Mouse (Mus musculus) urinary bladder, postnatal 25 days (tissue): Measurements from ENCODE around the gene Ganc.

Source experiments
- DNase-seq: peaks from one replicate; pipeline ENCODE4 v3.0.0; 2022; ENCODE audit warnings: low spot score

The Ganc gene

DNA sequence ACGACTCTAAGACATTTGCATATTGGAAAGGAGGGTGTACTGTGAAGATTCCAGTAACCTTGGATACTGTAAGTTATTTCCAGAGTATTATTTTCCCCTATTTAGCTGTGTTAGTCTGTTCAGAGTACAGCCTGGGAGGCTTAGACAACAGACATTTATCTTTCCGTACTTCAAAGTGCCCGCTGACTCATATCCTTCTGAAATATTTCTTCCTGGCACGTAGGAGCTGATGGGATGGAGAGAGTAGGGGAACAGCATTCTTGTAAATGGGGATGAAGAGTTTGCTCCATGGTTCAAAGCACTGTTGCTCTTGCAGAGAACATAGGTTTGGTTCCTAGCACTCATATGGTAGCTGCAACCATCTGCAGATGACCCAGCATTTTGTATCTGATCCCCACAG is 48.9 kb downstream of the Ganc start:
- DNase-seq, result no peak

DNA sequence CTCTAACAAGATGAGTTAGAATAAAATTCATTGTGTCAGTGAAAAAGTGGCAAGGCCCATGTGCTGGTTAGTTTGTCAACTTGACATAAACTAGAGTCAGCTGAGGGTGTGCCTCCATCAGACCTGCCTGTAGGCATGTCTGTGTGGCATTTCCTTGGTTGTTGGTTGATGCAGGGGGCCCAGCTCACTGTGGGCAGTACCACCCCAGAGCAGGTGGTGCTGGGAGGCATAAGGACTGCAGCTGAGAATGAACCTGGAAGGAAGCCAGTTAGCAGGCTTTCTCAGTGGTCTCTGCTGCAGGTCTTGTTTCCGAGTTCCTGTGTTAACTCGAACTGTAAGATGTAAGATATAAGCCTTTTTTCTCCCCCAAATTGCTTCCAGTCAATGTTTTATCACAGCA is 51.3 kb downstream of the Ganc start:
- DNase-seq, result no peak

DNA sequence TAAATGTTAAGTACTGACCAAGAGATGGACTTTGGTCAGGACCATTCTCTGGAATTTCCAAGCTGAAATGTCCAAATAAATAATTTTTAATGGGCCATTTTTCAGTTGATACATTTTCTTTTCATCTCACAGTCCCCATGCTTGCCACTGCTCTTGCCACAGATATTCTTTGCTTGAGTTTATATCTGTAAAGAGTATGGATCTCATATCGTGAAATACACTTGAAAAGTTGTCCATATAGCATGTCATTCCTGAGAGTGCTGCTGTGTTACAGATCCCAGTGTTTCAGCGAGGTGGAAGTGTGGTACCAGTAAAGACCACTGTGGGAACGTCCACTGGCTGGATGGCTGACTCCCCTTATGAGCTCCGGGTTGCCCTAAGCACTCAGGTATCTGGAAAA is 52.0 kb downstream of the Ganc start, which contains the start of gene Capn3:
TSS of gene Capn3 (plus strand) at position 301 of the 400 bp plus-strand sequence.
- no peak for DNase-seq

DNA sequence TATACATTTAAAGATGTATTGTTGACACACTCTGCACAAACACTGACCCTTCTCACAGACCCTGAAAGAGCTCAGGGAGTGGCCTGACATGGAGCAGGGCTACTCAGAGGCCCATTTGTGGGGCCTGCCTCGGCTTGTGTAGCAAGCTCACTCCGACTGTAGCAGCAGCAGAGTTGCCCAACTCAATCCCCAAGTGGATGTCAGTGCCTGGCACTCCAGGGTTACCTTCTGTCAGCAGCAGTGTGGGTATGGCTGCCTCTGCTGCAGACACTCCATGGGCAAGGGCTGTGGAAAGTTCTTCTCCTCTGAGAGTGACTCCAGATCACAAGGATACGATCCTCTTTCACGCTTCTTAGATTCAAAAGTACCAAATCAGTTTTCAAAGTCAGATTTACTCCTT is 56.5 kb downstream of the Ganc start:
- no peak for DNase-seq

DNA sequence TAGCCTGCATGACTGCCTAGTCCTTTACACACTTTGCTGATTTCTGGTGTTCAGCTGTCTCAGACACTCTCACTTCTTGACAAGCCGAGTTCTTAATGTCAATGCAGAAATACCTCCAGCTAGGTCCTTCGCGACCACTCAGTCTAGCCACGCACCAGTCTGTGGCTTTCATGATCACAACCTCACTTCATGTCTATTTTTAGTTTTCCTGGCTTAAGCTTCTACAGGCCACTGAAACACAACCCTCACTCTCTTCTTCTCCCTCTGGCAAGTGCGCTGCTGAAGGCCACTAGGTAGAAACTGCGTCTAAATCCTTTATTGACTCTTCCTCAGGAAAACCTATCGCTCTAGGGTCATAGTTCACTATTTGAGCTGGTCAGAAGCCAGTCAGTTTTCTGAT is 59.6 kb downstream of the Ganc start:
- no peak for DNase-seq

DNA sequence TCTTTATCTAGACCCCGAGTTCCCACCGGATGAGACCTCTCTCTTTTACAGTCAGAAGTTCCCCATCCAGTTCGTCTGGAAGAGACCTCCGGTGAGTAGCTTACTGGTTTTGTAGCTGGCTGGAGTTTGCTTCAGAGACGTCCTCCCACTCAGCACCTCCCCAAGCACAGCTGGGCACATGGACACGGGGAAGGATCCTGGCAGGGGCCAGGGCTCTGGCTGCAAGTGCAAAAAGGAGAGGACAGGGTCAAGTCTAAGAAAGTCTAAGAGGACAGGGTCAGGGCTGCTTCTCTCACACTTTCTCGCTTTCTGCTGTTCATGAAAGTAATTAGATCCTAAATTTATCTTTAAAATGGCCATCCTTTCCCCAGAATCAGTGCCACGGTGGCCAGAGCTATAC is 60.4 kb downstream of the Ganc start:
- no peak for DNase-seq

DNA sequence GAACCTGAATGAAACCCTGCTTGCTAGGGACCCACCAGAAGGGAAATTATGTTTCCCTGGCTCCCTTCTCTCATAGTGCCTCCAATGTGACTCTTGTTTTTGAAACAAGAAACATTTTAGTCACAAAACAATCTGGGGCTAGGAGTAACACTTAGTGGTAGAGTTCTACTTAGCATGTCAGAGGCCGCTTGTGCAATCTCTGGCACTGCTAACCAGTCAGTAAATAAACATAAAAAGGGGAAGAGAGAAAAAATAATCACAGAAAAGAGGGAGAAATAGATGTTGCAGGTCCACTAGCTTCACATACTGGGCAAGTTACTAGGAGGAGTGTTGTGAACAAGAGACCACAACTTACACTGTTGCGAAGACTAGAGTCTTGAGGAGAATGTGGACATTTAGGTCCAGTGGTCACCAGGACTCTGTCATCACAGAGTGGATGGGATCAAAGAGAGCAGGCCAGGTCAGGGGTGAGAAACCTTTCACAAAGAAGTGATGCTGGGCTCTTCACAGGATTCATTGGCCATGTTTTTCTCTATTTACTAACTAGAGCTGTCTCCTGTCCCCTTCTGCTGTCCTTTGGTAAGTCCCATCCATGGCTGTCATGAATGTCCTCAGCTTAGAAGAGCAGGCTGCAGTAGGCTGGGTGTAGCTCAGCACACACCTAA is 61.2 kb downstream of the Ganc start:
- no peak for DNase-seq

DNA sequence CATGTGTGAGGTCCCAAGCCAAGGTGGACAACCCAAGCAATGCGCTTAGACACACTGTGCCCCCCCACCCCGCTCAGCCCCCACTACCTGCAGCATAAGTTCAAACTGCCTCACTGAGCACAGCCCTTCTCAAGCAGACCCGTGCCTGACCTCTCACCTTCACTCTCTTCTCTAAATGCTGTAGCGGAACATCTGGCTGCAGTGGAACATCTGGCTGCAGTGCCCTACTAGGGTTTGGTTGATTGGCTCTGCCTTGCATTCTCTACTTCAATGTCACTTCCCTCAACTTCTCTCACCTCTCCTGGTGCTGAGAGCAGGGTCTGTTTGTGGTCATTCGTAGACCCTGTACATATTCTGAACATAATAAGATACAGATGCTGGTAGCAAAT is 61.7 kb downstream of the Ganc start:
- no peak for DNase-seq

DNA sequence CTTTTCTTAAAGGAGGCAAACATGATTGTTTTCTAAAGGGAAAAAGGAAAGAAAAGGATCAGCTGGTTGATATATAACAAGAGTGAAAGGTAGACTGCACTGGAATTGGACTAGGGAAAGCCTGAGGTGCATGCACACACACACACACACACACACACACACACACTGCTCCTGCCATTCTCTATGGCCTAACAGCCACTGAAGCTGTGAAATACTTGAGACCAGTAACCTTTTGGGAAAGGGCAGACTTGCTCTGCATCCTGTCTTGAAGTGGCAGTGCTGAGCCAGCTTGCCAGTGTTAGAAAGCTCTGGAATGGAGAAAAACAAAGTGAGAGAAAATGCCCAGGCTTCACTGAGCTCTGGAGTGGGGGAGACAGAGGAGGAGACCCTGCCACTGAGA is 64.3 kb downstream of the Ganc start:
- DNase-seq, result no peak

DNA sequence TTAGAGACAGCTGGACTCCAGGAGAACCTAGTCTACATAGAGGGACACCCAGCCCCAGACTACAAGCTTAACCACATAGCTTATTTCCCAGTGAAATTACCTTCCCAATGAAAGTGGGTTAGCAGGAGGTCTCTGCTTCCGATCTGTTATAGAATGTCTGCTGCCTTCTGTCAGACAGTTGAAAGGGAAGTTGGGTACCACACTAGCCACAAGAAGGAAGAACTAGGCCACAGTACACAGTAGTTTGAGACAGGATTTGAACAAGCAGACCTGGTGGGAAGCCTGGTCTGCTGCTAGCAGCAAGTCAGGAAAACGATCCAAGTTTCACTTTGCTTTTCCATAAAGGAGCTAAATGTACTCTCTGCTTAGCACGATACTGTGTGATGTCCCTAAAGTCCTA is 65.5 kb downstream of the Ganc start:
- DNase-seq, result no peak

DNA sequence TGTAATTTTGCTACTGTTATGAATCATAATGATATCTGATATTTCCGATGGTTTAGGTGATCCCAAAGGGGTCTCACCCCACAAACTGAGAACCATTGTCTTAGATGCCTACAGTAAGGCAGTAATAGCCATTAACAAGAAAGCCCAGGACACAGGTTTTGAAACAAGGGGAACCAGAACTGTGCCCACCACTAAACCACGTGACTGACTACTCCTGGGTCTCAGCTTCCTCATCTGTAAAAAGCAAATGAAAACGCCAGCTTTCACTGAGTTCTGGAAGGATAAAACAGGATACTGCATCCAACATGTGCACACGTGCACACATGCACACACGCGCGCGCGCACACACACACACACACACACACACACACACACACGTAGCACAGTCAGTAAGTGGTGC is 66.0 kb downstream of the Ganc start:
- DNase-seq, result no peak

DNA sequence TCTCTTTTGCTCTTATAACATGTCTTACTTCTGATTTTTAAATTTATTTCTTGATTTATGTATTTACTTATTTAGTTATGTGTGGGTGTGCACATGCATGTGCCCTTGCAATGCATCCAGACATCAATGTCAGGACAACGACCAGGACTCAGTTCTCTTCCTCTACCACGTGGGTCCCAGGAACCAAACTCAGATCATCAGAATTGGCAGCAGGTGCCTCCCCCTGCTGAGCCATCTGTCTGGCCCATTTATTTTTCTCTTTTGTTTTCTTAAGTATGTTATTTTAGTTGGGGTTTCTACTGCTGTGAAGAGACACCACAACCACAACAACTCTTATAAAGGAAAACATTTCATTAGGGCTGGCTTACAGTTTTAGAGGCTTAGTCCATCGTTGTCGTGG is 67.2 kb downstream of the Ganc start:
- no peak for DNase-seq

DNA sequence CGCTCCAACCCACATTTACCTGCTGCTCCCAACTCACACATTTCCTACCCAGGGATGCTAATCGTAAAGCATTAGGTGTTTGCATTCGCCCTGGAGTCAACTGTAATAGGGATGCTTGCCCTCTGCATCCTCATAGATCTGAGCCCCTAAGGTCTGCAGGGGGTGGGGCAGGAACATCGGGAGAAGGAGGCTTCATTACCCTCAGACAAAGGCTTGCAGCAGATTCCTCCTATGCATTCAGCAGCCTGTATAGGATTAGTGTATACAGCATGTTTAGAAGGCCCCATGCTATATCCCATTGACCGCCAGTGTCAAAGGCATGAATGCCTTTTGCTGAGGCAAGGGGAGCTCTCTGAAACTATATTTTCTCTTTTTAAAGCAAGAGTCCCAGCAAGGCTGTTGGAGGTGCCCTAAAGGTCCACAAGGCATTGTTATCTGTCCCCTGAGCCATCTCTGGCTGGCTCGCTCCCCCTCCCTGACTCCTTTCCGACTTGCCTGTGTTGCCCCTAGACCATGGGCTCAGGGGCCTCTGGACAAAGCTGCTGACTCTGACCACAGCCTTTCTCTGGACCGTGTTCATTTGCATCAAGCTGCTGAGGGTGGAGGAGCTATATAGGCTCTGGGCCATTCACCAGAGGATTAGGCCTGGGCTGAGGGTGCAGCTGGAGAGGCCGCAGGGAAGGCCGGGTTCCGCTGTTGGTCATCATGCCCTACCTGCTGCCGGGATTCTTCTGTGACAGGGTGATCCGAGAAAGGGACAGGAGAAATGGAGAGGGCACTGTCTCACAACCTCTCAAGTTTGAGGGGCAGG is 72.8 kb downstream of the Ganc start:
- no peak for DNase-seq

DNA sequence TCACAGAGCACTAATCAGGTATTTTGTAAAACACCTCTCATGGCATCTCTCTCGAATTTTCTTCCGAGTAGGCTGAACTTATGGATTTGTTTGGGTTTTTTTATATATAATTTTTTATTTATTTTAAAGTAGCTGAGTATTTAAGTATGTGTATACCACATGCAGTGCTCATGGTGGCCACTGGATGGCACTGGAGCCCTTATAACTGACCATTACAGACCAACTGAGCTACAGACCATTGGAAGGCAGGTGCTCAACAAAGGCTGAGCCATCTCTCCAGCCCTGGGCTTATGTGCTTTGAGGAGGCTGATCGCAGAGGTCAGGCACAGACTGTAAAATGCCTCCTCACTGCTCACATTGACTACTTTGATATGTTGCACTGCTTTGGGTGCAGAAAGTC is 74.9 kb downstream of the Ganc start:
- peak; percentile 64 for DNase-seq

DNA sequence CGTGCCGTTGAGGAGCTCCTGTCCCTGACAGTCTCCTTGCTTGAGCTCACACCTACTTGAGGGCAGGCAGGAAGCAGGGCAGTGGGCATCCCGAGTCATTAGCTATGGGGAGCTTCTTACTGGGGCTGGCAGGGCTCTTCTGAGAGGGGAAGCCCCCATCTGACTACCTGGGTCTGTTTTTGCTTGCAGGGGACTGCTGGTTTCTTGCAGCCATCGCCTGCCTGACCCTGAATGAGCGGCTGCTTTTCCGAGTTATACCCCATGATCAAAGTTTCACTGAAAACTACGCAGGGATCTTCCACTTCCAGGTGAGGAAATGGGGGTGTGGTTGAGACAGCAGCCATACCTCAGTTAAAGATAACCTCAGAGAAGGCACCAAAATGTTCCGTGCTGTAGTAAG is 78.2 kb downstream of the Ganc start:
- no peak for DNase-seq

DNA sequence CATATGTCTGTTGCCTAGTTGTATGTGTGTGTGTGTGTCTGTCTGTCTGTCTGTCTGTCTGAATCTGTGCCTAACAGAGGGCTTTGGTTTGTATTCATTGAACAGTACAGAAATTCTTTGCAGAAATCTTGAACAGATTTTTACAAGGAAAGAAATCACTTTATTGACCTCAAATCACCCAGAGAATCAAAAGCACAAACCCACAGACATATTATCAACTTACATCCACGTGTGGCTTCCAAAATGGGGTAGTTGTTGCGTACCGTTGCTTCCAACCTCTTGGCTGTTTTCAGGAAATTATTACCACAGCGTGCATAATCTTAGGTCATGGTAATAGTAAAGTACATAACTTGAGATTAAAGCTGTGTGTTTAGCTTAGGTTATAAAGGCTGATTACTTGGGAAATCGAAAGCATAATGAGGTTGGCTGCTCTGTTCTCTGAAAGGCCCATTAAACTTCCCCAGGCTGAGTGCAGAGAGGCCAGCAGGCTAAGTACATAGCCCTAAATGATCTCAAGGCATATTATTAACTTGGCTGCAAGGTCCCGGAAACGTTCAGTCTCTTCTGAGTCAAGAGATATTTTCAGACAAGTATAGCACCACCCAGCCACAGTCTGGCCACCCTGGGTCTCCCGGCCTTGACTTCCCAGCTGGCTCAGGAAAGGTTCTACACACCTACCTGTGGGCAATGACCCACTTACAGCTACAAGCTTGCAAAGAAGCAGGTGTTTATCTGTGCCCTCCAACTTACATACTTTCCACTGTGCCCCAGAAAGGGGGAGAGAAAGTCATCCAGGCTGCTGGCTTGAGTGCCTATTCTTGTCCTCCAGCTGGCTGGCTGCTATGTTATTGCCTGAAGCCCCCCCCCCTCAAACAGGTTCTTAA is 79.1 kb downstream of the Ganc start:
- DNase-seq, result no peak

DNA sequence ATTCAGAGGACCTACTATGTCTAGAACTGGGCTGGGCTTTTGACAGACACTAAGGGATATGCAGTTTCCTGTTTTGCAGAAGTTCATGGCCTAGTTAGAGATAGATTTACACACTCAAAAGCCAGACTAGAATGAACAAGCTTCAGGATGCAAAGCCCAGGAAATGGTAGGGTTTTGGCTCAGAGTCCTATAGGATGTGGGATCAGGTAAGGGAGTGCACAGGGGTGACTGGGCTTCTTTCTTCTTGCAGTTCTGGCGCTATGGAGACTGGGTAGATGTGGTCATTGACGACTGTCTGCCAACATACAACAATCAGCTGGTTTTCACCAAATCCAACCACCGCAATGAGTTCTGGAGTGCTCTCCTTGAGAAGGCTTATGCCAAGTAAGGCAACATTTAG is 80.5 kb downstream of the Ganc start:
- no peak for DNase-seq

DNA sequence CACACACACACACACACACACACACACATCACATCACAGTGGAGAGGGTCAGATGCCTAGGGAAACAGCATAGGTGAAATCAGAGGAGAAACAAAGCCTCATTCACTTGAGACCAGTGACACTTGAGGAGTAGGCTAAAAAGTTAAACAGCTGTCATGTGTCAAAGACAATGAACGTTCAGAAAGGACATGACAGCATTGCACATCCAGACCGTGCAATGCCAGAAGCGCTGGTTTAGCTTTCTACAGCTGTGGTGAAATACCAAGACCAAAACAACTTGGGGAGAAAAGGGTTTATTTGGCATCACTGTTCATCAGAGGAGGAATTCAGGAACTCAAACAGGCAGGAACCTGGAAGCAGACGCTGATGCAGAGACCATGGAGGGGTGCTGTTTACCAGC is 89.6 kb downstream of the Ganc start:
- no peak for DNase-seq

DNA sequence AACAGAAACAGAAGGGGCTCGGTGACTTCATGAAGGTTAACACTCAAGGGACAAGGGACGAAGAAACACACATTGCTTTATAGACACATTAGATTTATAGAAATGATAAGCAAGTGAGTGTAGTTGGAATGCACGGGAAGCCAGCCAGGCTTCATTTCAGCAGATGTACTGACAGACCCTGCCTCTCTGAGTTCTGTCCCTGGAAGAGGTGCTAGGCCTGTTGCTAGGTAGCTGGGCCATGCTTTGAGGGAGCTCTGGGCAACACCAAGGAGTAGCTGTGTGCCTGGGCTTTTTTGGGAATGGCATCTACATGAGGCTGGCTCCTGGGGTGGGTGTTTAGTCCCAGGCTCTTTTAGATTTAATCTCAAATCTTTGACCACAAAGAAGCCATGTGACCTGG is 92.8 kb downstream of the Ganc start:
- DNase-seq, result no peak

DNA sequence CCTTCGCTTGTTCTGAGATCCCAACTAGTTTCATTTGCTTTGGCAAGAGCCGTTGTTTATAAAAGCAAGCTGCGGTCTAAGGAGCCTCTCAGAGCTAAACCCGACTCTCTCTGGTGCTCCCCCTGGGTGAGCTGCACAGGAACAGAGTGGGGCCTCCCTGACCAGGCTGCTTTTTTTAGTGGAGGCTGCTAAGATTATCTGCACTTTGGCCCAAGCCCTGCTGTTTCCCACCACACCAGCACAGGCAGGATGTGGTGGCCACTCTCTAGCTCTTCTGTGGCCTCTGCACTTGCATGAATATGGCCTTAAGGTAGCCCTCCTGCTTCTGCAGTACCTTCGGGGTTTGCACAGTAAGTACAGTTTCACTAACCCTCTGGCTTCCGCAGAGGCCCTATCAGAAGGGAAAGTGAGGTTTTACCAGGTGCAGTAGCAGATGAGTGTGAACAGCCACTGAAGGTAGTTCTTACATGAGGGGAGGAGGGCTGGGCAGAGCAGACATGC is 96.3 kb downstream of the Ganc start:
- DNase-seq, result no peak

DNA sequence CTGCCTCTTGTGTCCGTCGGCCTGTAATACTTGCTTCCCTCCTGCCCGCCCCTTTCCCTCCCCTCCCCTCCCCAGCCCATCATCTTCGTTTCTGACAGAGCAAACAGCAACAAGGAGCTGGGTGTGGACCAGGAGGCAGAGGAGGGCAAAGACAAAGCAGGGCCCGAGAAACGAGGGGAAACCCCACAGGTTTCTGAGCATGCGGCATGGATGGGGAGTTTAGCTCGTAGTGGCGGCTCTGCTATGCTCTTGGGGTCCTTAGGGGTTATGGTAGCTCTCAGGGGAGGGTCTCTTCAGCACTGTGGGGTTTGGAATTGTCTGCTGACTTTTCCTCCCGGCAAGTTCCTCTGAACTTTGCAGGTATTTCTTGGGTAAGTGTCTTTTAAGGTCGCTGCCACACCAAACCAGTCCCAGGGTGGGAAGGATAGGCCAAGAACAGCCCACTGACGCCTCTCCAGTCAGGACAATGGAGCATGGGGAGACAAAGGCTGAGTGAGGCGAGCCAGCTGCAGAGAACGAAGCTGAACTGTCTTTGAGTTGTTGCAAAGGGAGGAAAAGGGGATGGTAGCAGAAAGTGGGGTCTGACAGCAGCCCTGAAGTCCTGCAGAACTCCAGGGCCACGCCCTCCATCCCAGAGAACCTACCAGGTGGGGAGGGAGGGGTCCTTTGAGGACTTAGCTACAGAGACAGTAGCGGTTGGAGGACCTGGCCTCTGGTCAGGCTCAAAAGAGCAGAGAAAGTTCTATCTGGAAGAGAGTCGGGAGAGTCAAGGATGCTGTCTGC is 97.6 kb downstream of the Ganc start:
- DNase-seq, result no peak
